Mouse (Mus musculus): ENCODE data around the gene Tead4.

The Tead4 gene

DNA sequence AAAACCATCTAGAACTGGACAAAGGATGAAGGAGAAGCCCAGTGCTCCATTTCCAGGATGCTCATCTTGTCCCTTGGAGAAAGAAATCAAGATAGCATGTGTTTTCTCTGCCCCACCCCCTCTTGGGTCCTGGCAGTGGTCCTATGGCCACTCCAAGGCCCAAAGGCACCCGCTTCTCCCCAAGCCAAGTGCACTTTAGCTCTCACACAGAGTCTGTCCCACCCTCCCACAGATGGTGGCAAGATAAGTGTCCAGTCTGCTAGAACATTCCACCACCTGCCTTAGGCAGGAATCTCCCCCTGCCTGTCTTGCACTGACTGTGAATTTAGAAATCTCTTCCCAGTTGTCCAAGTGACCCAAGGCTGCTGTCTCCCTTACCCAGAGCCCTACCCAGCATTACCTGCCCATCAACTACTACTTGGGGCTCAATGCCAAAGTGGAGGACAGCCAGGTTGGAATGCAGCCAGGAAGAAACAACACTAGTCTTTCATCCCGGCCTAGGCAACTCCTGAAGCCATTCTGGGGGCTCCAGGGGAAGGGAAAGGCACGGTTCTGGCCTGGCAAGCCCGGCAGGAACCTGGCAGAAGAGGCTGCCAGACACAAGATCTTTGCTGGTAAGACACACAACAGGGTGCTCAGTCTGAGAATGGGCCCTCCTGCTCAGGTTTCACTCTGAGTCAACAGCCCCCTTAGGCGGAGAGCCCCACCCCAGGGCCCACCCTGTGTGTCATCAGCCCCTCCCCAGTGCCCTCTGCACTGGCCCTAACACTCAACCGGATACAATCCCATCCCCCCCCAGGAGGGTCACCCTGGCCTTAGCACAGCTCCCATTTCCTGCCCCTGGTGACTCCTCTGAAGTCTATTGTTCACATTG, 4.5 kb downstream of the Tead4 start:
- no peak for DNase-seq (ENCODE audit: extremely low read depth, low read depth)

DNA sequence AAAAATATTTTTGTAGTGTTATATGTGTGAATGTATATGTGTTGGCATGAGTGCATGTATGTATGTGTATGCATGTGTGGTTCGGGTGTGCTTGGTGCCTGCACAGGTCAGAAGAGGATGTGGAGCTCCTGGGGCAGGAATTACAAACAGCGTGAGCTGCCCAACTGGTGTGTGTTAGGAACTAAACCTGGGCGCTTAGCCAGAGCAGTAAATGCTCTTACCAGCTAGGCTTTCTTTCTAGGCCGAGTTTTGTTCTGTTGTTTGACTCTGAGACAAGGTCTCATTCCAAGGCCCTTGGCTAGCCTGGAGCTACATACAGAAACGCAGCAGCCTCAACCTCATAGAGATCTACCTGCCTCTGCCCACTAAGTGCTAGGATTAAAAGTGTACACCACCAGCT, 9.3 kb downstream of the Tead4 start:
- DNase-seq (ENCODE audit: extremely low read depth, low read depth), result no peak

DNA sequence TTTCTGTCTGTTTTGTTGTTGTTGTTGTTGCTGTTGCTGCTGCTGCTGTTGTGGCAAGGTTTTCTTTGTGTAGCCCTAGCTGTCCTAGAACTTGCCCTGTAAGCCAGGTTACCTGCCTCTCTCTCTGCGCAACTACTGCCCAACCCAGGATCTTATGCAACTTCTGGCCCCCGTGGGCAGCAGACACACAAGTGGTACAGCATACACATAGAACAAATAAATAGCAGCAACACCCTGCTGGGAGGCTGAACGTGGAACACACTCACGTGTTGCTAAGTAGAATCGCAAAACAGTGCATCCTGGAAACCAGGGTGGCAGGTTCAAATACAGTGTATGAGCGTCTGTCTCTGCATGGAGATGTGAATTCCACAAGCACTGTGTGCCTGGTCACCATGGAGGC, 11.9 kb downstream of the Tead4 start:
- no peak for DNase-seq (ENCODE audit: extremely low read depth, low read depth)

DNA sequence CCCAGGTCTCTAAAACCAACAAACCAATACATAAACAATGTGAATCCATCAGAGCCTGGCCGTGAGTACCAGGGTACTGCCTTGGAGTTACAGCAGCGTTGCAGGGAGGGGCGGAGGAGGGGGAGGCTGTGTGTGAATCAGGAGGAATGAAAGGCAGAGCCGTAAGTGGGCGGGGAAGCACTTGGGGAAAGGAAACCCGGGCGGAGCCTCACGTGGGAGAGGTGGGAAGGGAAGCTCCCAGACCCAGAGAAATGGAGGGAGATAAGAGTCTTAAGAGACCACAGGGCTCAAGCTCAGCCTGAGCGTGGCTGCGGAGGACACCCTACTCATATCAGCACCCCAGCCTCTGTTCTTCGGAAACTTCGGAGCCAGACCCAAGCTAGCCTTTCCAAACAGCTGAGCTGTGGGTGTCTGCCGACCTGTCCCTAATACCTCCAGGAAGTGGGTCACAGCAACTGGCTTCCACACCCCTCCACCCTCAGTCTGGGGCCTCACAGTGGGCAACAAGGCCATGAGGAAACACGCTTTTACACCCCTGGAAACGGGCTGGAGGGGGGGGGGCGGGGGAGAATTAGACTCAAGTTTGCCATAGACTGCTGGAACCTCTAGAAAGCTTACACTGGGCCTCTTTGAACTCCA, 14.7 kb downstream of the Tead4 start:
- DNase-seq (ENCODE audit: extremely low read depth, low read depth), result peak; percentile 18

DNA sequence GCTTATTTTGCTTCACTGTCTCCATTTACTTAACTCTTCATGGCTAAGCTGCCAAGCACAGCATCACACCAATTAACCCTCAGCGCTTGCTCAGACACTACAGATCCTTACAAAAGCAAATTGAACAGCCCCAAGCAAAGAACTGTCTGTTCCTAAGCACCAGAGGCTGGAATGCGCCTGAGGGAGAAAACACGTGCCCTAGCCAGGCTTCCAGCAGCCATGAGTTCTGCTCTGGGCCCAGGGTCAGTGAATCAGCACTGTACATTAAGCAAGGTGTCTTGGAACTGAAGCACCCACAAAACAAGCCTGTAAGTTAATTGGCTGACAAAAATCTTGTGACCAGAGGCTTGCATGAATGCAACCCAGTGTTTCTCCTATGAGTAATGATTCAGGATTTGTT, 18.5 kb downstream of the Tead4 start:
- no peak for DNase-seq (ENCODE audit: extremely low read depth, low read depth)

DNA sequence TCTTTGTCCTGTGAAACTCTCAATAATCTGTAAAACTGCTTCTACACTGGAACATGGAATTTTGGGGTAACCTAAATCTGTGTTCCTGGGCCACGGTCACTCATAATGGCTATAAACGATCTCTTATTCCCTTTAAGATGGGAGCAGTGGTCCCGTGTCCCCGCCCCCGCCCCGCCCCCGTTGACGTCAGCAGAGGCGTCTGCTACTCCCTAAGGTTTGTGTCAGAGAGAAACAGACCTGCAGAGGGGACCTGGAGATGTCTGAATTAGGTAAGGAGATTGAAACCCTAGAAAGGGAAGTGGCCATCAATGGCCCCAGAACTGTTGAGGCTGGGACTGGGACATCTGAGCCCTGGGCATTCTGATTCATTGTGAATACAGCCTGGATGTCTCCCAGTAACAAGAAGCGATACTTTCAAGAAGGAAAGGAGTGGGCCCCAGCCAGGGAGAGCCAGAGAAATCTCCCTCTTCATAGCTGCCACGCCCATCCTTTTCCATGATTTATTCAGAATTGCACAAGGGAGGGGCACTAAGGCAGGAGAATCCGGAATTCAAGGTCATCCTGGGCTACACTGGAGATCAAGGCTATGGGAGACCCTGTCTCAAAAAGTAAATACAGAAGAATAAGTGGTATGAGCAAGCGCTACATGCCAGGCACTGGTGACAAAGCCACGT, 20.0 kb downstream of the Tead4 start:
- DNase-seq (ENCODE audit: extremely low read depth, low read depth), result no peak

DNA sequence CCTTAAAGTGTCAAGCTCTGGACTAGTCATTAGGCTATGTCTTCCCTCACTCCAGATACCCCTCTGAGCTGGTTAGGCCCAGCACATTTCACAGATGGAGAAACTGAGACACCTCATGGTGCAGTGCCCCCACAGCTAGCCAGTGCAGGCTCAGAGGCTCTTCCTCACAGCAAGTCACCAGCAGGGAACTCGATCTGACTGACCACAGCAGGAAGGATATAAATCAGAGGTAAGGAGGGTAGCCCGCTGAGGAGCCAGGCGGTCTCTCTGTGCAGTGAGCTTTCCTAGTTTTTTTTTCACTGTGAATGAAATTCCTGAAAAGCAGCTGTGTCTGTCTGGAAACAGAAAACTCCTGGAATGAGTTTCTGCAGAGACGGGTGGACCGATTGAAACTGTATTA, 21.0 kb downstream of the Tead4 start:
- DNase-seq (ENCODE audit: extremely low read depth, low read depth), result no peak

DNA sequence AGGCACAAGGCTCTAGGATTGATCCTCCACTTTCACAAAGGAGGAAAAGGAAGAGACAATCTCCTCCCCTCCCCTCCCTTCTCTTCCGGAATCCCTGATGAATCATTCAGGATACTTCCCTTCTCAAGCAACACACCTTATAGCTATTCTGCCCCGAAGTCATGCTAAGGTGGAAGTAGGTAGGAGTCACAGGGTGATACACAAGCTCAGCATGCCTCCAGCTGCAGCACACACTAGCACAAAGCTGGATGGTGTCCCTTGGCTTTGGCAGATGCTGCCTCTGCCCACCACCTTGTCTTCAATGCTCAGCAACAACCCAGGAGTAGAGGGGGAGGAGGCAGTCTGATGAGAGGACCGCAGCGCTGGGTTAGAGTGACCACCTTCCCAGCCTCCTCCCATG, 21.5 kb downstream of the Tead4 start:
- no peak for DNase-seq (ENCODE audit: extremely low read depth, low read depth)

DNA sequence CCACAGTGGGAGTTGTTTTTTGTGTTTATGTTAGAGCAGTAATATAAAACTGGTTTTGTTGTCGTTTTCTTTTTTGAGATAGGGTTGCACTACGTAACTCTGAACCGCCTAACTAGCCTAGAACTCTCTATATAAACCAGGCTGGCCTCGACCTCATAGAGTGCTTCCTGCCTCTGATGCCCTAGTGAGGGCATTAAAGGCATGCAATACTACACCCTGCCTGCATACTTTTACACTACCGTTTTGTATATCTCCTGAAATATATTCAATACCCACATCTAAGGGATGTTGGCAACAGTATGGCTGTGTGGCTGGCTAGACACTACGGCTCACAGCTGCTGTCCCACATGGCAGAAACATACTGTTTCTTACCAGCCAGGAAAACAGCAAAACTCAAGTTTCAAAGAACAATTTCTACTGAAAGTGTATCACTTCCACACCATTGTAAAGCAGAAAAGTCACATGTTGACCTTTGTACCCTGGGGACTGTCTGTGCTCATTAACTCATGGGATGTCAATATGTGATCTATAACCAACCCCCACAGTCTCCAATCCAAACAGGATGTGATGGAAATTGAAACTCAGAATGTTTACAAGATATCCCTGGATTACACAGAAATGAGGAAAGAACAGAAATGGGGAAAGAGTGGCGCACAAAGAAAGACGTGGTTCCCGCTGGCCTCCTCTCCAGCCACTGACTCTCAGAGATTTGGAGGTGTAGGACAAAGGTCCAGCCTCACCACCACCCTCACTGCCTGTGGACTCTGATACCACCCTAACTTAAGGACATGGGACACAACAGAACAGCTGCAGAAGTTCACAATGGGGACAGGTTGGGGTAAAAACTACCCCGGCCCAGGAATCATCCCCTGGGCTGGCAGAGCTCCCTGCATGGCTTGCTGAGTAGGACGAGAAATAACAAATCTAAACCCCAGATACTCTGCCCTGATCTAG, 23.2 kb downstream of the Tead4 start:
- DNase-seq (ENCODE audit: extremely low read depth, low read depth), result no peak

DNA sequence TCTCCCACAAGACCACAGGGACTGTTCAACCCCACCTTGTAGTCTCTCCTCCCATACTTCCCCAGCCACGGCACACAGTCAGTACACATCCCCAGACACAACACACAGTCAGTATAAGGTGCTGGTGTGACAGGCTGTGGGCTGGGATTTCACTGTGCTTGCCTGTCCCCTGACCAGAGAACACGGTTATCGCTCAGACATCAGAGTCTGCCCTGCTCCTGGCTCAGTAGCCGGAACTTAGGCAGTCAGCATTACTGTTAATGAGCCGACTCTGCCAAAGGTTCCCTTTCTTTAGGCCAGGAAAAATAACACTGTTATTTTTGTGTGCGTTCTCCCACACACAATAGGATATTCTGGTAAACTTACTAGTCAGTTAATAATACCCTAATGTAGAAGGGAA, 24.3 kb downstream of the Tead4 start:
- no peak for DNase-seq (ENCODE audit: extremely low read depth, low read depth)

DNA sequence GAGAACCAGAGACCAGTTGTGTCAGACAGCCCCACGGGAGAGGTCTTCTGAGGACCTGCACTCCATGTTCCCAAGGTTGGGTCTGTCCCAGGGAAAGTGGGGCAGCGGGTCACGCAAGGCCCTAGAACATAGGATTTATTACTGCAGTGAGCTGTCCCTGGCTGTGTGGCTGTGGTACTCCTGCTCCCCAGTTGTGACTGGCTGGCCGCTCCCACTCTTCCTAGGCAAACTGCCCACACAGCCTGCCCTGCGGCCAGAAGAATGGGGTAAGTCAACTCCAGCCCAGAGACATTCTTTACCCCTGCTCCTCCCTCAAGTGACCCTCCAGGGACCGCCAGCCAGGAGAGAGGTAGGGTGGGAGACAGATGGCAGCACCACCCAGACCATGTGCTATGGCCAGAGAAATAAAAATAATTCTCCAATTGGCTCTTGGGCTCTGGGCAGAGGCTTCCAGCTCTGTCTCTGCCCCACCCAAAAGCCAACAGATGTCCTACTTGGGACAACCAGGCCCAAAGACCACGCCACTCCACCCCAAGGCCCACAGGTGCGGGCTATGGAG, 25.0 kb downstream of the Tead4 start:
- no peak for DNase-seq (ENCODE audit: extremely low read depth, low read depth)

DNA sequence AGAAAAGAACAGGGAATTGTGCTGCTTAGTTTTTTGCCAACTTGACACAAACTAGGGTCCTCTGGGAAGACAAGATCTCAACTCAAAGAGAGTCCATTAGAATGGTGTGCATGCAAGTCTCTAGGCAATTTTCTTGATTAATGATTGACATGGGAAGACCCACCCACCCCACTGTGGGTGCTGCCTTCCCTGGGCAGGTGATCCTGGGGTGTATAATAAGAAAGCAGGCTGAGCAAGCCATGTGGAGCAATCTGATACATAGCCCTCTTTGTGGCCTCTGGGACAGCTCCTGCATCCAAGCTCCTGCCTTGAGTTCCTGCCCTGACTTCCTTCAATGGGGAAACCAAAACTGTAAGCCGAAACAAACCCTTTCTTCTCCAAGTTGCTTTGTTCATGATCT, 27.1 kb downstream of the Tead4 start:
- DNase-seq (ENCODE audit: extremely low read depth, low read depth), result no peak

DNA sequence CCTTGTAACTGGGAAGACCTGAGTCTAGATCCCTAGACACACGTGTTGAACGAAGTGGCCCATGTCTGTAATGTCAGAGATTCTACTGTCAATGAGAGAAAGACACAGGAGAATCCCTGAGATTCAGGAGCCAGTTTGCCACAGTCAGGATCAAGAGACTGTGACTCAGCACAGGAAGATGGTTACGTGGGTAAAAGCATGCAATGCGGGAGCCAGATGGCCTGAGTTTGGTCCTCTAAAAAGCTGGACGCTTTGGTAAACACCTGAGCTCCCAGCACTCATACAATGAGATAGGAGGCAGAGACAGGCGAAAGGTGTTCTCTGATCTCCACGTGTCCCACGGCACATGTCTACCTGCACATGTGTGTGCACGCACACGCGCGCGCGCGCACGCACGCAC, 27.9 kb downstream of the Tead4 start:
- no peak for DNase-seq (ENCODE audit: extremely low read depth, low read depth)

DNA sequence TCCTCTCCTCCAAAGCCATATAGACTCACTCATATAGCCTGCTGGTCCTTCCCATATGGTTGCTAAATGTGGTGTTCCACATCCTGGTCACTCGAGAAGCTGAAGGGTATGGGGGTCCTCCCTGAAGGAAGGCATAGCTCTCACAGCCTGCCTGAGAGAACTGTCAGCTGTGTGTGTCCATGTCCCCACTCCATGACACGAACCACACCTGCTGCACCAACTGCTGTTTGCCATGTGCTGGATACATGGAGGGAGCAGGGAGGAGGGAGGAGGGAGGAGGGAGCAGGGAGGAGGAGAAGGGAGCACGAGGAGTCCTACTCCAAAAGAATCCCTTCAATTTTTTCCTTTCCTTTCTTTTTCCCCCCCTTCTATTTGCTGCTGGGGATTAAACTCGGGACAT, 30.8 kb downstream of the Tead4 start:
- no peak for DNase-seq (ENCODE audit: extremely low read depth, low read depth)

DNA sequence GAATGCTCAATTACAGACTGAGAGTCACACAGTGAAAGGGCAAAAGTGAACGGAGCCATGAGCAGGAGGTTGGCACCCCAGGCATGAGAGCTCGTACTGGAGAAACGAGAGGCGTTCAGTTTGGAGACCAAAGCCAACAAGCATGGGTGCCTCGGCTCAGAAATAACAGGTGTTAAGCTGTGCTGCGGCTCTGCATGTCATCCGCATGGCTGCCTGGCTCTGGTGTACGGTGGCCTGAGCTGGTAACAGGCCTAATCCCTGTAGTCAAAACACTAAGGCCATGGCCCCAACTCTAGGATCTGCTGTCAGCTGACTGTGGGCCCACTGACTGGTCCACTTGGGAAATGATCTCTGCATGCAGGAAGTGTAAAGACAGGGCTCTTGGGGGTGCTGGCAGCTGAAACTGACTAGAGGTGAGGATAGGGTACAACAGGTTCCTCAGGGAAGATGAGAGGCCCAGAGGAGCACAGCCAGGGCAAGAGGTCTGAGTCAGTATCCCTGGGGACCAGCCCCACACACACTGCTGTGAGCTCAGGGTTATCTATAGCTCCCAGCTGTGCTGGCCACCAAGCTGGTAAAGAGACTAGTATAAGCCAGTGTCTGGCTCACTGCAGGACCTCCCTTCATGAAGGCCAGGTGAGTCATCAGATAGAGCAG, 35.6 kb downstream of the Tead4 start:
- no peak for DNase-seq (ENCODE audit: extremely low read depth, low read depth)

DNA sequence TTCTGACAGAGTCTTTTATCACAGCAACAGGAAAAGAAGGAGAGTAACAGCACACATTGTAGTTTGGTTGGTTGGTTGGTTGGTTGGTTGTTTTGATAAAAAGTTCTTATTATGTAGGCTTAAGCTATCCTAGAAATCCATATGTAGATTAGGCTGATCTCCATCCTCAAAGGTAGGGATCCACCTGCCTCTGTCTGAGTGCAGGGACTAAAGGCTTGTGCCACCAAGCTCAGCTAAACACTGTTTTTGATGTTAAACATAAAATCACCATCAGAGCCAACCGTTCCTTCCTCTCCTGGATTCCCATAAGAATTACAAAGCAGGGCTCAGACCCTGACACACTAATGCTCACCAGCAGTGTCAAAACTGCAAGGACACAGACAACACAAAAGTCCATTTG, 39.1 kb downstream of the Tead4 start:
- DNase-seq (ENCODE audit: extremely low read depth, low read depth), result no peak

DNA sequence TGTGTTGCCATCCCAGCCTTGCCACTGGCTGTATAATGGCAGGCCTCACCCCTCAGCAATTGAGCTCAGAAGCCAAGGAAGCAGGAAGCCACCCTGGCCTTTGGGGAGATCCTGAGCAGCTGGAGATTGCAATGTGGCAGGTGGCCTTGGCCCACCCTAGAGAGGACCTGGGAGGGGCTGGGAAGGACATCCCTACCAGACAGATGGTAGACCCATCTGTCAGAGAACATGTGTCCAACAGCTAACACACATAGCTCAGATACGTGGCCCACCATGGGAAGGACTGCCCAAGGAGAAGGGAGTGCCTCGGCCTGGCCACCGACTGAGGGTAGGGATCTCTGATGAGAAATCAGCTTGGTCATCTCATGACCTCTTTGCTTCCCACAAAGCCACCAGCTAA, 41.4 kb downstream of the Tead4 start:
- DNase-seq (ENCODE audit: extremely low read depth, low read depth), result no peak

DNA sequence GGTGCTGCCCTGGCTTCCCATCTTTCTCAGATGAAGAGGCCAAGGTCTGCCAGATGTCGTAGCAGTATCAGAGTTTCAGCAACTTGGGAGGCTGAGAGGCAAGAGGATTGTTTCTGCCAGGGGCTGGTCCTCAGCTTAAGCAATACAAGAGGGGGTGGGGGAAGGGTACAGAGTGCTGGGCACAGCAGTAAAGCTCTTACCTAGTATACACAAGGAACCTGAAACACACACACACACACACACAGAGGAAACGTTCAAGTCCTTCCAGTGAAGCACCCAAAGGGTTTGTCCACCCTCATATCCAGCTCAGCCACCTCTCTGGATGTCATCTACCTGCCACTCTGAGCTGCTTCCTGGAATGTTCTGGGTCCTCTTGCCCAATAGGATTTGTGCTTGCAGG, 44.7 kb downstream of the Tead4 start:
- DNase-seq (ENCODE audit: extremely low read depth, low read depth), result no peak

DNA sequence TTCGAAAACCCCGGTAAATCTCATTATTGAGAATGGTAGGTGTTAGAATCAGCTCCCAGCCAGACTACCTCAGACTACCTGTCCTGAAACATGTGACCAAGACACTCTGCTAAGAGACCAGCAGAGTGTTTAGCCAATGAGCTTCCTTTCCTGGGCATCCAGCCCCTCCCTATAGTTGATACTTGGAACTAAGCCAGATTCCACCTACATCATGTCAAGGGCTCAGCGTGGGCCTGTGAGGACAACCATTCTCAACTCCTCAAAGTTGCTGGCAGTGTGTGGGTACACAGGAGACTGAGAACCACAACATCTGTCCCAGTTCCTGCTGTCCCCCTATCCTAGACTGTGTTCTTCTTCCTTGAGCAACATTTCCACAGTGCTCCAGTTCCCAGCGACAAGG, 45.3 kb downstream of the Tead4 start:
- DNase-seq (ENCODE audit: extremely low read depth, low read depth), result no peak

DNA sequence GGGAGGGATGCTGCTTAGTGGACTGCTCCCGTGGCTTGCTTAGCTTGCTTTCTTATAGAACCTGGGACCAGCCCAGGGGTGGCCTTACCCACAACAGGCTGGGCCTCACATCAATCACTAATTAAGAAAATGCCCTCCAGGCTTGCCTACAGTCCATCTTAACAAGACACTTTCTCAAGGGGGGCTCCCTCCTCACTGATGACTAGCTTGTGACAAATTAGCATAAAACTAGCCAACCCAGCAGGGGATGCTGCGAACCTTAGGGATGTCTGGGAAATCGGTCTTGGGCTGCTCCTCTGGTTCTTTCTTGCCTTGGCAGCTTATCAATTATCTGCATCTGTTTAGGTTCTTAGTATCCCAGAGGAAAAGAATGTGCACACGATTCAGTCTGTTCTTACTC, 46.1 kb downstream of the Tead4 start:
- DNase-seq (ENCODE audit: extremely low read depth, low read depth), result no peak

DNA sequence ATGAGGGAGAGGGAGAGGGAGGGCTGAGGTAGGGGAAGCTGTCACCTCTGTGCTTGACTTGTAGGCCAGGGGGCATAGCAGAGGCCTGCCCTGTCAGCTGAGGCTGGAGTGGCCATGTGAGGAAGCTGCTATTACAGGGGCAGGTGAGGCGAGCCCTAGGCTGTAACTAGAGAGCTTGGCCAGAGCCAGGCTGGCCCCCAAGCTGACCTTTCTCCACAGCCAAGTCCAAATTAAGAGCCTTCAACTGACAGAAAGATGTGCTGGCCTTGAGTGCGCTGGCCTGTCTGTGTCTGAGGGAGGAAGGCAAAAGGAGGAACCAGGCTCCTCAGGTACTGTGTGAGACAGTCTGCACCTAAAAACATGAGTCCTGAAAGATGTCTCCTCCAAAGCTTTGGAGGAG, 47.5 kb downstream of the Tead4 start:
- no peak for DNase-seq (ENCODE audit: extremely low read depth, low read depth)
